Mouse (Mus musculus) ovary, adult 18-20 months (tissue): ENCODE results near the gene Gucd1.
"Not testable (repeated sequence)": the region's sequence is repeated elsewhere in the genome, so short reads cannot be mapped to it uniquely, and the experiment has no call there.

Experiments
- DNase-seq: peaks from one replicate; pipeline ENCODE4 v3.0.0; 2022; ENCODE audit warnings: low spot score, mixed read lengths

Gucd1 gene

DNA sequence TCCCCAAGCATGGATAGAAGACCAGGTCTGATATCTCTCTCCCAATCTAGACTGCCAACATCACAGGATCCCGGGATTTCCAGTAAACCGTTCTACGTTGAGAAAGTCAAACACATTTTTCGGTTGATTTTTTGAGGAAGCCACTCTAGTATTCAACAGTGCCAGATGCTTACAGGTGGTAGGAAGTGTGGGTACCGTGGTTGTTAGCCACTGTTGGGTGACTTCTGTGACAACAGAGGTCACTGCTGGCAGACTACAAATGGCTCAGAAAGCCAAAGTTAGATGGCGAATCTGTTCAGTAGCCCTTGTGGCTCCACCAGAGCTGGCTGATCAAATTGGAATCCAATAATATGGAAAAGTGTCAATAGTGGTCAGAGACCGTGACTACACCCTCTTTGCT, 14.1 kb downstream of the Gucd1 start:
- no peak for DNase-seq

DNA sequence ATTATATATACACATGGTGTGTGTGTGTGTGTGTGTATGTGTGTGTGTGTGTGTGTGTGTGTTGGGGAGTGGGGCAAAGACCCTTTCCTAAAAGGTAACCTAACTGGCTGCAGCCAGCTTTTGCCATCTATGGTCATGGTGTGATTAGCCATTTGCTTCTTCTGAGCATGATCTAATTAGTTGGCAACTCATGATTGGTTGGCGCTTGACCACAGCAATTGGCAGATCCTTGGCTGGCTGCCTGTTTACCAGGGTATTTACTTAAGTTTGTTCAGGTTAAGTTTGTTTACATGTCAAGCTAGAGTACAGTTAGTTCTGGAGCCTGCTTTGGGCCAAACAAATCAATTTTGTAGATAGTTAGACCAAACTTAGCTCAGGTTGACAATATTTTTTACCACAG, 16.1 kb downstream of the Gucd1 start:
- DNase-seq: no peak

DNA sequence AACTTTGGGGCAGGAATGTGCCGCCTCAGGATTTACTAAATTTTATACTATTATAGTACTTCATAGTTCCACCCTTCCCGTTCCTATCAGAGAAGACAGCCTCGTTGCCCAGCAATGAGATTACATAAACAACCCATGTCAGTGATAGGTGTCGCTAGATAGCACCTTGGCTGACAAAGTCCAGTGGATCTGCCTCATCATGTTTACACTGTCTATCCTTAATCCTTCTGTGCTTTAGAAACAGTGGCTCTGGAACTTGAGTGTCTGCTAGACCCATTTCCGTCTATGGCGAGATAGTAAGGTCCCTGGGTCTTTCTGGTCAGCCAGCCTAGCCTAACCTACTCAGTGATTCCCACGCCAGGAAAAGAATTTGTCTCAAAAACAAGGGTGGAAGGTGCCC, 17.4 kb downstream of the Gucd1 start:
- DNase-seq: no peak

DNA sequence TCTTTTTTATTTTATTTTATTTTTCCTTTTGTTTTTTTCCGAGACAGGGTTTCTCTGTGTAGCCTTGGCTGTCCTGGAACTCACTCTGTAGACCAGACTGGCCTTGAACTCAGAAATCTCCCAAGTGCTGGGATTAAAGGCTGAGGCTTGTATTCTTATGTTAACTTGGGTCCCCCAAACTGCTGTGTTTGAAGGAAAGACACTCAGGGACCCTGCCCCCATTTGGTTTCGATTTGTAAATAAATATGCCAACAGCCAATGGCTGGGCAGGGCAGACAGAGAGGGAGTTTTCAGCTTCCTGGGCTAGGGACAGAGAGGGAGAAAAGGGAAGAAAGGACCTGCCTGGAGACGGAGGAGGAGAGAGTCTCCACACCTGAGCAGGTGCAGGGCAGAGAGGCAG, 18.0 kb downstream of the Gucd1 start:
- no peak for DNase-seq

DNA sequence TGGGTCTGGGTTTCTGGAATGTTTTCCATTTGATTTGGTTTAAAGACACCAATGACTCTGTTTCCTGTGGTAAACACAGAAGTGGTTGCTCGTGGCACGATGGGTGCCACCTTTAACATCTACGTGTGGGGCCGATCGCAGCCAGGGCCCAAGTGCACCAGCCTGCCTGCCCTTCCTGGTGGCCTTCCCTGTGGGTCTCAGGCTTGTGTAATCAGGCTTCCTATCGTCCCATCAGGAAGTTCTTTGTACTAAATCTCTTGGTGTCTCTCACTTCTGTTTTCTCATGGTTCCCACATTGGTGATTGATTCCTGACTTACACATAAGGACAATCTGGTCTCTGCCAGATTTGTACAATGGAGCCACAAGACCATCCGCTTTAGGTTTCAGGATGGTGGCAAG, 18.6 kb downstream of the Gucd1 start:
- not testable (repeated sequence) for DNase-seq

DNA sequence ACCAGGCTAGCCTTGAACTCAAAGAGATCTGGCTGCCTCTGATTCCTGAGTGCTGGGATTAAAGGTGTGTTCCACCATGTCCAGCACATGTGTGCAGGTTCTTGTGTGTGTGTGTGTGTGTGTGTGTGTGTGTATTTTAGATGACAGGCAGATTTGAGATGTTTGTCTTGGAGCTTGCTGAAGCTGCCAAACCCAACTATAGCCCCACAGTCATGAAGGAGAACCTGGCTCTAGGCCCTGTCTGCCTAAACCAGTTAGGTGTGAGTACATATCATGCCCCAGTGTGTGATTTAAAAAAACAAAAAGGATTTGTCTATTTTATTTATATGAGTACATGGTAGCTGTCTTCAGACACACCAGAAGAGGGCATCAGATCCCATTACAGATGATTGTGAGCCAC, 21.9 kb downstream of the Gucd1 start:
- no peak for DNase-seq

DNA sequence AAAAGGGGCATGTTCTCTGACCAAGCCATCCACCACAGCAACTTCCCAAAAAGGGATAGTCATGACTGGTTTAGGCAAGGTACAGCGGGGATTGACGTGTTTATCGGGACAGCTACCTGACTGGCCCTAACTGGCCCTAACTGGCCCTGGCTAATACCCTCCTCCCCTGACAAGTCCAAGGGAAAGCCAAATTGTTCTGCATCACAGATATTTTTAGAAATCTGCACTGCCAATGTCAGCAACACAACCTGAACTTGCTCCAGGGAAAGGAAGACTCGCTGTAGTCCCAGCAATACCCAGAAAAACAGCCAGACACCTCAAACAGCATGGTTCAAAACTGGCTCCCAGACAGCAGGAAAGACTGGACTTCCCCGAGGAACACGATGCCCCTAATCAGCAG, 22.5 kb downstream of the Gucd1 start:
- DNase-seq: no peak

DNA sequence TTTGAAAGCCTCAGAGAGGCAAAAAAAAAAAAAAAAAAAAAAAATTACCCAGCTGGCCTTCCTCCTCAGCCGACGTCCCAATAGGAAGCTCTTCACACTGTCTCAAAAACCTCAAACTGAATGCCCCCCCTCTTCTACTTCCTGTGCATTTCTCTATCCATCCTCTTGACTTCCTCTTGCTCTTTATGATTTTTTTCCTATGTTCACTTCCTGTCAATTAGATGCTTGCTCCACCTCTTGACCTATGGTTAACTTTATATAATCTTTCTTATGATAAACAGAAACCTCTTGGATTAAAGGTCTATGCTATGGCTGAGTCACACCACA, 25.9 kb downstream of the Gucd1 start:
- no peak for DNase-seq

DNA sequence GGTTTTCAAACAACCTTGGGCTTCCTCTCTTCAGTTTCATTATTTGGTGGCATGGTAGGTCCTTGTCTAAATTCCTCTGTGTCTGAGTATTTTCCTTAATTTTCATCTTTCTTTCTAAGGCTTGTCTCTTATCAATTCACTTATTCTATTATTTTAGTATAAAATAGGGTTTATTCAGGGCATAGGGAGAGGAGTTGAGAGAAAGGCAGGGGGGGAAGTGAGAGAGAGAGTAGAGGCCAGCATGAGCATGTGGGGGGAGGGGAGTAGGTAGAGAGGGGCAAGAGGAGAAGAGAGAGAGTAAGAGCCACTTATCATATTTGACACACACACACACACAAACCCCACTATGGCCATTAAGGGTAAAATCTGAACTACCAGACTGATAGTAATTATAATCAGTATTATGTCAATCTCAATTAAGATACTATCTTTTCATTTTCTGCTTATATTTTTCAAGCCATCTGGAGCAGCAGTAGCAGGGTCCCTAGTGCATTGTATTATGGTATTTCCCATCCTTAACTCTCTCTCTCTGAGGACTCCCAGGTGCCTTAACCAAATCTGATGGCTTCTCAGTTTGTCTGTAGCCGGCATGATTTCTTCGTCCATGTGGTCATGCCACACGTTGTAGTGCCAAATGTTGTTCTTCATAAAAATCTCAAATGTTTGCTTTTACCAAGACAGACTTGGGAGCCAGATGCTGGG, 26.4 kb downstream of the Gucd1 start:
- no peak for DNase-seq

DNA sequence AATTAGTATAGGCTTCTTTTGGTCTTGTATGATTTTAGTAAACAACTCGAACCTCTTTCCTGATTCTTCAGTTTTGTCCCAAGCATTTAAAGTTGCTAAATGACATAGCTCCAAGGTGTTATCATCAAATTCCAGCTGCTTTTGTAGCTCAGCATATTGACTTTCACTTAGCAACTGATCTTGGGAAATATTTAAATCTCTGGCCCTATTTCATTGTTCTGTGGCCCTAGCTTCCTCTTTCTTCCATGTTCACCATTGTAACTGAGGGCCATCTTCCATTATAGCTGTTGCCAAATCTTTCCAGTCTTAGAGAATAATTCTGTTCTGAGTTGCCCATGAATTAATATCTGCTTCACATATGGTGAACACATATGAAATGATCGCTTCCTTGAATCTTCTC, 27.0 kb downstream of the Gucd1 start:
- no peak for DNase-seq

DNA sequence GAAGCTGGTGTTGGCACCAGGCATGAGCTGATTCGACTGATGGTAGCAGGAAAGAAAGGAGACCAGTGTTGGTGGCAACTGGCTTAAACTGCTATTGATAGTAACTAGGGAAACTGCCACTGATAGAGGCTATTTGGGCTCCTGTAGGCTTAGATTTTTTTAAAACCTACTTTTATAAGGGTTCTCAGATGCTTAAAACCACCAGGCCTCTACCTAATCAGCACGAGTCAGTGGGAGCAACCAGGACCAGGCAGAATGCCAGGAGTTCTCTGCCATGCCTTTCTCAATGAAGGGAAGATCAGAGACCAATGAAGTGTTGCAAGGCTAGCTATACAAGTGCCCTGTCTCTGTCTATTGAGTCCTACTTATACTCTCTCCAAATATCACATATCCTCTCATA, 28.2 kb downstream of the Gucd1 start:
- DNase-seq: no peak

DNA sequence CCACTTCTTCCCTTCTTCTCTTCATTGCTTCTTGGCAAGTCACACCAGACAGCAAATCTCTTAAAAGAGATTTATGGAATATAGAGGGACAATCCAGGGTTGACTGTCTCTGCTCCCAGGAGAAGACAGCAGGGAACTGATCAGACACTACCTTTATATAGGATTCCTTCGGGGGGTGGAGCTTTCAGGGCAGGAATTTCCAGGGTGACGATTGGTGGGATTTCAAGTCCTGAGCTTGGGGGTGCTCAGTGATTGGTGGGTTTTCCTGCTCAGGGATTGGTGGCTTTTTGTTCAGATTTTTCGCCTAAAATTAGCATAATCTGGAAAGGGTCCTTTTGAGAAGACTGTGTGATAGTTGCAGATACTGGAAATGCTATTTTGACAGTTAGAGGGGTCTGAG, 30.6 kb downstream of the Gucd1 start:
- no peak for DNase-seq

DNA sequence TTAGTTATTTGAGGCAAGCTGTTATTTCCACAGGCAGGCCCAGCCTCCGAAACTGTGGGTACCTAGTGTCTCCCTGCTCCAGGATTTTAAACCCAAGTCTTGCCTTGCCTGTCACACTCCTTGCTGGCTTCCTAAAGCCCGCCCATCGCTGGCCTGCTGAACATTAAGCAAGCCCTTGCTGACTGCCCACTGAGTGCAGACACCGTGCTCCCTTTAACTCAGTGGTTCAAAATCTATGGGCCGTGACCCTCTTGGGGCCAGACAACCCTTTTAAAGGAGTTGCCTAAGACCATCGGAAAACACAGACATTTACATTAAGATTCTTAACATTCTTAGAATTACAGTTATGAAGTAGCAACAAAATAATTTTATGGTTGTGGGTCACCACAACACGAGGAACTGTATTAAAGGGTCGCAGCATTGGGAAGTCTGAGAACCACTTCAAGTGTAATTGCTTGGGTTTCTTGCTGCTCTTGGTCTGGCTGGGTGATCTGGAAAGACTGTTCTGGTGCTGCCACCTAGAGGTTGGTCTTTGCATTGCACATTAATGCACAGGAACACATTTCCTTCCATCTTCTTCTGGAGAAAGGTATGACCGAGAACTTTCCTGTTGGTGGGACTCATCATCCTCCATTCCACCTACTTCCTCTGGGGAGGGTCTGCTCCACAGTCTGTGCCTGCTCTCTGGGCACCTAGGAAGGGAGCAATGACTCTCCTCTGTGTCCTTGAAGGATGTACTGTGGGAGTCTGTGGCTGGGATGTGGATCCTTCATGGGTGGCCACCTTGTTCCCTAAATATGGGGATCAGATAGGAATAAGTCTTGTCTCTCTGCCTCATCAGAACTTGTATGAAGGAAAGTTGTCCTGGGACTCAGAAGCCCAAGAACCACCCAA, 31.4 kb downstream of the Gucd1 start:
- peak; percentile 38 for DNase-seq

DNA sequence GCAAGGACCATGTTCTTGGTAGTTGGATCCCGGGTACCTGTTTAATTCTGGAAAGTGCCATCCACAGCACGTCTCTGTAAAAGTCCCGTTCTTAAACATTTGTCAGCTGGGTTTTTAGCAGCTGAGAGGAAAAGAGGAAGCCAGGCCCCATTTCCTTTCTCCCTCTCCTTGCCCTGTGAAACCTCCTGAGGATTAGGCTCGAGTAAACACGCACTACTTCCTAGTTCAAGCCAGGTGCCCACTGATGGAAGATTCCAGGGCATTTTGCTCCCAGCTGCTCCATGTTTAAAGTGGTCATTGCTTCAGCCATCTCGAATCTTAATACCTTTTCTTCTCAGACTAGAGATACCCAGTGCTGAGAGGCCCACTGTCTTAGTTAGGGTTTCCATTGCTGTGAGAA, 33.0 kb downstream of the Gucd1 start:
- DNase-seq: no peak

DNA sequence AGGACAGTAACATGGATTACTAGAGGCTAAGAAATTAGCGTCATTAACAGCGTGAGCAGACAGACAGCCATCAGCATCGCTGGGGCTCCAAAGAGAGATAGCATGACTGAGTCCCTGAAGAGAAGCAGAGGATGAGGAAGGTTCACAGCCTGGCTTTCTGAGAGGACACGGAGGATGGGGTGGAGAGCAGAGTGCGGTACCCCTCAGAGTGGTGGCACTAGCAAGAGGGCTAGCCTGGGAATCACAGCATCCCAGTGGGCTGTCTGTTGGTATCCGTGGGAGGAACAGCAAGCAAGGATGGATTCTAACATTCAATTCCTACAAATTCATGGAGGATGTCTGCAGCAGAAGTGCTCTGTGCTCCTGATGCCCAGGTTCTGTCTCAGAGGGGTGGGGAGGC, 33.7 kb downstream of the Gucd1 start:
- DNase-seq: no peak

DNA sequence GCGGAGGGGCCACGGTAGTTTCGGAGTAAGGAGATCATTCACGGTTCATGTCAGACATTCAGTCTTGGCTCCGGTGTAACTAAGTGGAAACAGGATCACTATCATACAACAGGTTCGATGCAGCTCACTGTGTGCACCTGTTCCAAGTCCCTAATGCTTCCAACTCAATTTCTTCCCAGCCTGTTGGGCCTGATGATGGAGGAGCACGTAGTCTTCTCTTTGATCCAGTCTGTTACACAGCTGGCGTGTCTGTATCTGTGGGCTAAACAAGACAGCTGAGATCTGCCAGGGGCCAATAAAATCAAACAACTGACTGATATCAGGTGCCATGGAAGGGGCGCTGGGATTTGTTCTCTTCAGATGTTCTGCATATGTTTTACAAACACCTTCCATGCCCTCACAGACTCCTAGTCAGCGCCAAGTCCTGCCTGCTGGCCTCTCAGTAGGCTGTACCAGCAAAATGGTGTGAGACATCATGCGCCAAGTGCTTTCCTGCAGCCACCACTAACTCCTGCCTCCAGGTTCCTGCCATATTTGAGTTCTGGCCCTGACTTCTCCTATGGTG, 34.8 kb downstream of the Gucd1 start:
- DNase-seq: no peak

DNA sequence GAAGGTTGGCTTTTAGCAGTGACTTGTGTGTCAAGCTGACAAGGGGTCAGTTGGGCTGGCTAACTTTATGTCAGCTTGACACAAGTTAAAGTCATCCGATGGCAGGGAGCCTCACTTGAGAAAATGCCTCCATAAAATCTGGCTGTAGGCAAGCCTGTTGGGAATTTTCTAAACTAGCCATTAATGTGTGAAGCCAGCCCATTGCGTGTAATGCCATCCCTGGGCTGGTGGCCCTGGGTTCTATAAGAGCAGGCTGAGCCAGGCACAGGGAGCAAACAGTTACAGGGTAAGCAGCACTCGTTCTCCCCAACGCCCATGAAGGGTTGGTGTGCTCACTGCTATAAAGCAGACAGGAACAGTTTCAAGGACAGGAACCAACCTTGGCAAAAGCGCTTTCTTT, 35.5 kb downstream of the Gucd1 start:
- DNase-seq: no peak

DNA sequence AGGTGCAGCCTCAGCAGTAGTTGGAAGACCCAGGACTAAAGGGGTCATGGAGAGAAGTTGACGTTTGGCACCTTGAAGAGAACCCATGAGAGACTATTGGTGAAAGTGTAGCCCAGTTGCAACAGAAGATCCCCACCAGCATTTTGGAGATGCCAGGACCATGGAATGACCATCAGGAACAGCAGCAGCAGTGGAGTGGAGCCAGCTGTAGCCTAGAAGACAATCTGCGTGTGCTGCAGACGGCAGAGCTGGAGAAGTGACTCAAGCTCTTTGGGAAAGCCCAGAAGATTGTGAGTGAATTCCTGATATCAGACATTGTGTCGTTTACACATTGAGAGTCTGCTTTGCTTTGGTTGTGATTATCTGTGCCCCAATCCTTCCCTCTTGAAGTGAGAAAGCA, 36.1 kb downstream of the Gucd1 start:
- DNase-seq: no peak

DNA sequence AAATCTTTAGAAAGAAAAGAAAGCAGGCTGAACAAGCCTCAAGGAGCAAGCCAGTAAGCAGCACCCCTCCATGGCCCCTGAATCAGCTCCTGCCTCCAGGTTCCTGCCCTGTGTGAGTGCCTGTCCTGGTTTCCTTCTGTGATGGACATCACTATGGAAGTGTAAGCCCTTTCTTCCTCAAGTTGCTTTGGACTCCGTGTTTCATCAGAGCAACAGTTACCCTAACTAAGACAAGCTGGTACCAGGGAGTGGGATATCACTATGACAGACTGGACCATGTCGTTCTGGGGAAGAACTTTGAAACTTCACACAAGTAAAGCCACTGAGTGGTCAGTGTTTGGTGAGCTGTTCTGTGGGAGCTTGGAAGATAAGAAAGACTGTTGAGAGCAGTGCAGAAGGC, 37.8 kb downstream of the Gucd1 start:
- DNase-seq: no peak

DNA sequence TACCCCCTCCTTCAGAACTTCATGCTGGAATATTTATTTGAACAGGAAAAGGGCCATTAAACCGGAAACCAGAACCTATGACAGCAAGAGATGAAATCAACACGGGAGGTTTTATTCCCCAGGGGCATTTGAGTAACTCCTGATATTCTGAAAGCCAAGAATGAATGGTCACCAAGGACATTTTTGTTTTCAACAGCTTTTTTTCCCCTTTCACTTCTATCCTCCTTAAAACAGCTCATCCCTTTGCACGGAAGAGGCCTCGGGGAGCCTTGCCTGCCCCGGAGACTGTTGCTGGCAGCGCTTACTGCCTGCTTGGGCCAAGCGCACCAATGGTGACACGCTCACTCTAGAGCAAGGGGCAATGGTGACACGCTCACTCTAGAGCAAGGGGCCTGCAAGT, 40.7 kb downstream of the Gucd1 start:
- DNase-seq: no peak

DNA sequence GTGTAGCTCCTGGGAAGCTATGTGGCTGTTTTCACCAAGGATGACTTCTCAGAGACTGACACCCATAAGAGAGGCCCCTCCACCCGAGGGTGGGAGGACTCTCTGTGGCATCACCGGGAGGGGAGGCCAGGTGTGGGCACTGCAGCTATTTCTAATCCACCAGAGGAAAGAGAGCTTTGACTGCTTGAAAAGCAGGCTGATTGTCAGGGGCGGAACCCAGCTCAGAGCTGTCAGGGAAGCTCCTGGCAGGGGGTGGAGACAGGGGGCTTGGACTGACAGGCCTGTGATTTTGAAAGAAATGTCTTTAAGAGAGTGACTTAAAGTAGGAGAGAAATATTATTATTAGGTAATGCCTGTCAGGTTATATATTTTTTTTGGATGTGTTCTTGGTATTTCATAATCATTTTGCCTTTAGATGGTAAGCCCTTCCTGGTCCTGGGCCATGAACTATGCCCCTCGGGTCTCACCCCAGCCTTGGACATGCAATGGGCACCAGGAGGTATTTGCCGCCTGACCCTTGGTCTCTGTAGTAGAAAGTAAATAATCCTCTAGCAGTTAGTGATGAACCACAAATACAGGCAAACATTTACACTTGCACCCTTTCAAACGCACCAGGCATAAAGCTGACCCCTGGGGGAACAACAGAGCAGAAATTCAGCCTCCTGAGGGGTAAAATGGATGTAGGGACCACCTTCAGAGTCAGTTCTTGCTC, 42.5 kb downstream of the Gucd1 start:
- not testable (repeated sequence) for DNase-seq

DNA sequence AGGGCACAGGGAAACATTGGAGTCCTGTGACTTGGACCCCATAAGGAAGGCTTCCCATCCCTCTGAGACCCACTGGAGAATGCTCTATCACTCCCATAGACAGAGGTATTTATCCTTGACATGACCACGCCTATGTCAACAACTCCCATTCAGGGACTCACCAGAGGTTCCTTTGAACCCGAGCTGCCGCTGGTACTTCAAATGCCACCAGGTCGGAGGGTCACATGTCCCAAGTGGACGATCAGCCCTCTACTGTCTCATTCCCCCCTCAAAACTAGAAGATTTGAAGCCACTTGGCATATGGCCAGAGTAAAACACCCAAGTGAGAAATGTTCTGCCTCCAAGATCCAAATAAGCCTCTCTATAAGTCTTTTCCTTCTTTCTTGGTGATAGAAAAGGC, 43.2 kb downstream of the Gucd1 start:
- DNase-seq: no peak

DNA sequence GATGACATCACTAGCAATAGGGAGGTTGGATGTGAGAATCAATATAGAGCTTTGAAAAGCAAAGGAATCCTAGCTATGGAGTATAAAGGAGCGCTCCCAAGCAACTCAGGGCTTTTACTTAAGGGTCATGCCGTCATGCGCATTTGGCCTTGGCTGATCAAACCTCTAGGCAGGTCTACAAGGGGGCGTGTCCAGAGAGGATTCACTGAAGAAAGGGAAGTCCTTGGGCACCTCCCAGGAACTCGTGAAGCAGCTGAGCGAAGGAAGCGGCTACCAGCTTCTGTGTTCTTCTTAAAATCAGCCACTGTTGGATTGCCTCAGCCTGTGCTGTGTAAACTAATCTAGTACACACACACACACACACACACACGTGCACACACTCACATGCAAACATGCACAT, 44.4 kb downstream of the Gucd1 start:
- DNase-seq: no peak
